Comparison of ENCODE assay signal across 21 mouse cellular contexts in genomic region chr16:58627597-58628335, GRCm38 (mm10). TPM values are rescaled to one million over a fixed set of nuclear protein-coding genes. Genes with fewer than 3 reads are reported as not detected.
DNase-seq lines count a peak whose midpoint lies in the region; ATAC-seq and TF ChIP-seq lines count a peak whose summit lies in the region.
"Had no signal": no experiment of that assay in that cellular context is flagged by ENCODE, and none has a peak within 500 bp of the region (broad histone marks: within the 10 kb centered on the region; RNA-seq: fewer than 3 reads in every experiment).

No protein-coding gene starts in this region.

- WGBS in intestine, postnatal 0 days, result 85% methylated on average over 4 of the region's 4 CpGs
- 85% methylated on average over 4 of the region's 4 CpGs for WGBS in intestine, embryonic 16.5 days
- WGBS in liver, embryonic 12.5 days (ENCODE audit: insufficient replicate concordance), result 69% methylated on average over 4 of the region's 4 CpGs

- peak; percentile 75 for TF ChIP-seq RAD21 in MEL (IDR thresholded peaks at IDR 0.05; ENCODE audit: low read depth, low read length)

- no peak overlapping the region for H3K9ac ChIP-seq in intestine, postnatal 0 days (ENCODE audit: low read depth, low read length)
- H3K9ac ChIP-seq in intestine, embryonic 16.5 days (ENCODE audit: low read depth, low read length), result no peak overlapping the region
- no peak overlapping the region for H3K9ac ChIP-seq in MEL (ENCODE audit: control insufficient read depth, low read depth, low read length, poor library complexity, severe bottlenecking)
- peak overlapping the region; percentile 35 for H3K9ac ChIP-seq in liver, embryonic 12.5 days
- H3K9ac ChIP-seq: embryonic facial prominence, embryonic 15.5 days; heart, embryonic 12.5 days; kidney, embryonic 15.5 days had no signal

- DNase-seq in 416B (ENCODE audit: low read depth) (peak; percentile 21), MEL (ENCODE audit: low read depth, low spot score) (peak; percentile 46)
- no peak for DNase-seq in thymus, adult 18-20 months
- no peak for DNase-seq in ovary, postnatal 10 days (ENCODE audit: low spot score)
- DNase-seq in left cerebral cortex, adult 8-10 months (ENCODE audit: low spot score in 2 of 2), result no peak
- DNase-seq: adrenal gland, postnatal 36 days; gastrocnemius, postnatal 10 days; lung, adult 2 months; thymus, postnatal 4 days had no signal

- no peak overlapping the region for H3K27ac ChIP-seq in intestine, postnatal 0 days (ENCODE audit: low read depth, low read length)
- H3K27ac ChIP-seq in intestine, embryonic 16.5 days (ENCODE audit: low read length), result no peak overlapping the region
- H3K27ac ChIP-seq in MEL (ENCODE audit: control insufficient read depth, low read depth, low read length), result peak overlapping the region; percentile 38; the same call in 1 of the 2 replicates
- peak overlapping the region; percentile 75 for H3K27ac ChIP-seq in liver, embryonic 12.5 days
- H3K27ac ChIP-seq: embryonic facial prominence, embryonic 15.5 days; kidney, embryonic 15.5 days; midbrain, embryonic 10.5 days had no signal

- TF ChIP-seq POLR2A in MEL (IDR thresholded peaks at IDR 0.05; ENCODE audit: control insufficient read depth in 1 of 2, insufficient read depth in 1 of 2, low read depth in 1 of 2, low read length in 2 of 2, poor library complexity in 1 of 2), result no peak

- no peaks in the 10 kb centered on the region for H3K36me3 ChIP-seq in intestine, postnatal 0 days (ENCODE audit: control insufficient read depth, insufficient read depth)
- H3K36me3 ChIP-seq in intestine, embryonic 16.5 days (ENCODE audit: control insufficient read depth, insufficient read depth, low read length), result no peaks in the 10 kb centered on the region
- H3K36me3 ChIP-seq in MEL (ENCODE audit: control insufficient read depth in 1 of 2, insufficient read depth in 2 of 2, low read length in 2 of 2), result peaks cover 0 to 23% of the 10 kb centered on the region in 2 experiments; a peak in 2 of 4 replicates
- no peaks in the 10 kb centered on the region for H3K36me3 ChIP-seq in liver, embryonic 12.5 days
- H3K36me3 ChIP-seq: embryonic facial prominence, embryonic 15.5 days; heart, embryonic 12.5 days; kidney, embryonic 15.5 days; midbrain, embryonic 10.5 days had no signal

- peak; percentile 56 for TF ChIP-seq CTCF in intestine, postnatal 0 days (IDR thresholded peaks at IDR 0.05; ENCODE audit: low read depth)
- TF ChIP-seq CTCF in MEL (IDR thresholded peaks at IDR 0.05 in 2 of 3, conservative IDR thresholded peaks at IDR 0.05 in 1 of 3; ENCODE audit: control insufficient read depth in 1 of 3, insufficient read depth in 1 of 3, low read depth in 2 of 3, low read length in 3 of 3, poor library complexity in 1 of 3, severe bottlenecking in 1 of 3), result peak; percentile 9 to 60 (median 20); a peak in 3 of 6 replicates

- TF ChIP-seq EP300 in MEL (IDR thresholded peaks at IDR 0.05; ENCODE audit: low read depth in 1 of 2, low read length in 2 of 2), result peak; percentile 29 to 52; a peak in 2 of 4 replicates

- no peaks in the 10 kb centered on the region for H3K79me2 ChIP-seq in MEL (ENCODE audit: control insufficient read depth, insufficient read depth, low read length, poor library complexity)

- H3K4me1 ChIP-seq in intestine, postnatal 0 days (replicated peaks; ENCODE audit: control insufficient read depth, insufficient read depth, low read length), result no peaks in the 10 kb centered on the region
- H3K4me1 ChIP-seq in intestine, embryonic 16.5 days (ENCODE audit: control insufficient read depth, insufficient read depth, low read length), result no peaks in the 10 kb centered on the region
- H3K4me1 ChIP-seq in MEL (ENCODE audit: control insufficient read depth in 1 of 2, insufficient read depth in 2 of 2, low read length in 2 of 2), result peaks cover 19 to 25% of the 10 kb centered on the region in 2 experiments
- peaks cover 45% of the 10 kb centered on the region for H3K4me1 ChIP-seq in liver, embryonic 12.5 days
- H3K4me1 ChIP-seq: embryonic facial prominence, embryonic 15.5 days; heart, embryonic 12.5 days; kidney, embryonic 15.5 days; midbrain, embryonic 10.5 days had no signal

- no peak overlapping the region for H3K4me3 ChIP-seq in intestine, postnatal 0 days (ENCODE audit: low read depth, low read length)
- H3K4me3 ChIP-seq in intestine, embryonic 16.5 days (ENCODE audit: low read length), result no peak overlapping the region
- H3K4me3 ChIP-seq in MEL (ENCODE audit: control insufficient read depth in 1 of 2, insufficient read depth in 1 of 2, low read depth in 2 of 2, low read length in 2 of 2), result no peak overlapping the region
- H3K4me3 ChIP-seq in liver, embryonic 12.5 days, result no peak overlapping the region
- H3K4me3 ChIP-seq: embryonic facial prominence, embryonic 15.5 days; heart, embryonic 12.5 days; kidney, embryonic 15.5 days; midbrain, embryonic 10.5 days had no signal

- no peaks in the 10 kb centered on the region for H3K27me3 ChIP-seq in intestine, postnatal 0 days (replicated peaks; ENCODE audit: control insufficient read depth, insufficient read depth, low read length)
- no peaks in the 10 kb centered on the region for H3K27me3 ChIP-seq in intestine, embryonic 16.5 days (replicated peaks; ENCODE audit: control insufficient read depth, insufficient read depth, low read length)
- no peaks in the 10 kb centered on the region for H3K27me3 ChIP-seq in MEL (ENCODE audit: control insufficient read depth in 1 of 2, insufficient read depth in 2 of 2, low read length in 2 of 2)
- H3K27me3 ChIP-seq in liver, embryonic 12.5 days (replicated peaks), result no peaks in the 10 kb centered on the region
- H3K27me3 ChIP-seq: embryonic facial prominence, embryonic 15.5 days; heart, embryonic 12.5 days; kidney, embryonic 15.5 days had no signal

- no peak overlapping the region for H3K4me2 ChIP-seq in intestine, postnatal 0 days (replicated peaks; ENCODE audit: low read depth)
- H3K4me2 ChIP-seq in intestine, embryonic 16.5 days (ENCODE audit: low read depth, low read length), result no peak overlapping the region
- H3K4me2 ChIP-seq in liver, embryonic 12.5 days, result no peak overlapping the region
- H3K4me2 ChIP-seq: embryonic facial prominence, embryonic 15.5 days; heart, embryonic 12.5 days; kidney, embryonic 15.5 days had no signal

- H3K9me3 ChIP-seq in intestine, postnatal 0 days (ENCODE audit: control insufficient read depth), result no peaks in the 10 kb centered on the region
- H3K9me3 ChIP-seq in intestine, embryonic 16.5 days (ENCODE audit: control insufficient read depth, low read length), result no peaks in the 10 kb centered on the region
- no peaks in the 10 kb centered on the region for H3K9me3 ChIP-seq in MEL (replicated peaks; ENCODE audit: insufficient read depth, low read length)
- no peaks in the 10 kb centered on the region for H3K9me3 ChIP-seq in liver, embryonic 12.5 days (replicated peaks)
- H3K9me3 ChIP-seq: embryonic facial prominence, embryonic 15.5 days; heart, embryonic 12.5 days; kidney, embryonic 15.5 days; midbrain, embryonic 10.5 days had no signal

- no peak for ATAC-seq in intestine, postnatal 0 days
- ATAC-seq in intestine, embryonic 16.5 days, result no peak
- peak; percentile 36; the same call in 1 of the 2 replicates for ATAC-seq in liver, embryonic 12.5 days
- ATAC-seq: forebrain, embryonic 16.5 days had no signal

TF ChIP-seq in MEL, 35 proteins besides CTCF, POLR2A, EP300 and RAD21:
- TF ChIP-seq CHD2 (IDR thresholded peaks at IDR 0.05; ENCODE audit: low read length) (no peak), ZC3H11A (IDR thresholded peaks at IDR 0.05; ENCODE audit: low read depth, low read length) (peak; percentile 68), SMC3 (IDR thresholded peaks at IDR 0.05; ENCODE audit: low read depth, low read length) (peak; percentile 72), ZNF384 (IDR thresholded peaks at IDR 0.05; ENCODE audit: low read depth, low read length) (peak; percentile 73; the same call in 1 of the 2 replicates), MXI1 (IDR thresholded peaks at IDR 0.05; ENCODE audit: low read depth, low read length) (peak; percentile 36; the same call in 1 of the 2 replicates)

RNA-seq across cellular contexts. Expression of gene E330017A01Rik, which starts 10.8 kb away (rescaled TPM):
- not detected in 2 replicates for polyA plus RNA-seq in intestine, postnatal 0 days (2015; fragmentation: Nextera tagmentation; extraction: Ambion mirVana)
- not detected in 2 replicates for polyA plus RNA-seq in intestine, embryonic 16.5 days (2015; fragmentation: Nextera tagmentation; extraction: Ambion mirVana)
- 4.3 and 7.5 TPM in 2 replicates for total RNA-seq in MEL (2012; rRNA removed)
- polyA plus RNA-seq in MEL (2012; ENCODE audit: insufficient read depth in 1 of 2, insufficient read length in 2 of 2, low read depth in 1 of 2, low replicate concordance in 2 of 2, missing spikeins in 1 of 2), result 1 to 10 TPM in 1 of 2 experiments, not detected in 1; 8.2 TPM
- not detected in 2 replicates for polyA plus RNA-seq in liver, embryonic 12.5 days (2016; fragmentation: Nextera tagmentation; extraction: Ambion mirVana)
- not detected for total RNA-seq in left cerebral cortex, adult 8-10 months (2022)
- total RNA-seq: adrenal gland, postnatal 36 days; gastrocnemius, postnatal 10 days; layer of hippocampus, adult 8-10 months; left cerebral cortex, postnatal 25 days had no signal
- polyA plus RNA-seq: embryonic facial prominence, embryonic 15.5 days; forebrain, embryonic 16.5 days; heart, embryonic 12.5 days; hindbrain, embryonic 11.5 days; kidney, embryonic 15.5 days; lung, adult 2 months; midbrain, embryonic 10.5 days; neural tube, embryonic 11.5 days had no signal

RNA-seq across cellular contexts. Expression of gene Gm813, which starts 11.0 kb away (rescaled TPM):
- polyA plus RNA-seq in intestine, postnatal 0 days (2015; fragmentation: Nextera tagmentation; extraction: Ambion mirVana), result not detected in 2 replicates
- polyA plus RNA-seq in intestine, embryonic 16.5 days (2015; fragmentation: Nextera tagmentation; extraction: Ambion mirVana), result not detected in 2 replicates
- not detected in 2 replicates for total RNA-seq in MEL (2012; rRNA removed)
- not detected for polyA plus RNA-seq in MEL (2012; ENCODE audit: insufficient read depth in 1 of 2, insufficient read length in 2 of 2, low read depth in 1 of 2, low replicate concordance in 2 of 2, missing spikeins in 1 of 2)
- polyA plus RNA-seq in liver, embryonic 12.5 days (2016; fragmentation: Nextera tagmentation; extraction: Ambion mirVana), result not detected in 2 replicates
- total RNA-seq in left cerebral cortex, adult 8-10 months (2022), result not detected
- total RNA-seq: adrenal gland, postnatal 36 days; gastrocnemius, postnatal 10 days; layer of hippocampus, adult 8-10 months; left cerebral cortex, postnatal 25 days had no signal
- polyA plus RNA-seq: embryonic facial prominence, embryonic 15.5 days; forebrain, embryonic 16.5 days; heart, embryonic 12.5 days; hindbrain, embryonic 11.5 days; kidney, embryonic 15.5 days; lung, adult 2 months; midbrain, embryonic 10.5 days; neural tube, embryonic 11.5 days had no signal

RNA-seq across cellular contexts. Expression of gene Cpox, which starts 42.3 kb away (rescaled TPM):
- polyA plus RNA-seq in intestine, postnatal 0 days (2015; fragmentation: Nextera tagmentation; extraction: Ambion mirVana), result 54.5 and 56.7 TPM in 2 replicates
- polyA plus RNA-seq in intestine, embryonic 16.5 days (2015; fragmentation: Nextera tagmentation; extraction: Ambion mirVana), result 60.6 and 70.3 TPM in 2 replicates
- total RNA-seq in MEL (2012; rRNA removed), result 159 and 204 TPM in 2 replicates
- 100 to 1,000 TPM; 110 to 421 TPM for polyA plus RNA-seq in MEL (2012; ENCODE audit: insufficient read depth in 1 of 2, insufficient read length in 2 of 2, low read depth in 1 of 2, low replicate concordance in 2 of 2, missing spikeins in 1 of 2)
- 692 and 703 TPM in 2 replicates for polyA plus RNA-seq in liver, embryonic 12.5 days (2016; fragmentation: Nextera tagmentation; extraction: Ambion mirVana)
- 10 to 100 TPM; 41.4 to 46.8 (median 43.7) TPM for total RNA-seq in left cerebral cortex, adult 8-10 months (2022)

Comparison
In these comparisons a context has a peak if more than half of its experiments do, and no peak if none do; other contexts are left out.
1. H3K27ac ChIP-seq: peak in MEL (single experiment) and liver, embryonic 12.5 days (single experiment); none in intestine, postnatal 0 days (single experiment) and intestine, embryonic 16.5 days (single experiment).
2. DNase-seq: peak in 416B (single experiment) and MEL (single experiment); none in thymus, adult 18-20 months (0 of 2), ovary, postnatal 10 days (single experiment) and left cerebral cortex, adult 8-10 months (0 of 2).